Mouse (Mus musculus) frontal cortex, adult 2 months (tissue): ENCODE data around the gene Spred2. TPM values are rescaled to one million over a fixed set of nuclear protein-coding genes. Genes with fewer than 3 reads are reported as not detected.
"Not testable (repeated sequence)": the region's sequence is repeated elsewhere in the genome, so short reads cannot be mapped to it uniquely, and the experiment has no call there.

Source experiments
- DNase-seq, 2 experiments: peaks; one replicate each; pipeline ENCODE4 v3.0.0; 2022; ENCODE audit warnings: low spot score in 1 of 2; ENCODE audit errors: extremely low spot score in 1 of 2
- polyA plus RNA-seq: library from polyadenylated mRNA; depleted of rRNA; stranded (reverse); fragments of >200 nt; gene quantifications from 2 replicates; pipeline ENCODE4 v1.2.3, GENCODE M21; 2012

Spred2 gene
- polyA plus RNA-seq, 1 experiment: 41.5 TPM

GRCm38 (mm10) chr11:20011210-20011978 is 87.2 kb downstream of the Spred2 start:
- no peak for DNase-seq

DNA sequence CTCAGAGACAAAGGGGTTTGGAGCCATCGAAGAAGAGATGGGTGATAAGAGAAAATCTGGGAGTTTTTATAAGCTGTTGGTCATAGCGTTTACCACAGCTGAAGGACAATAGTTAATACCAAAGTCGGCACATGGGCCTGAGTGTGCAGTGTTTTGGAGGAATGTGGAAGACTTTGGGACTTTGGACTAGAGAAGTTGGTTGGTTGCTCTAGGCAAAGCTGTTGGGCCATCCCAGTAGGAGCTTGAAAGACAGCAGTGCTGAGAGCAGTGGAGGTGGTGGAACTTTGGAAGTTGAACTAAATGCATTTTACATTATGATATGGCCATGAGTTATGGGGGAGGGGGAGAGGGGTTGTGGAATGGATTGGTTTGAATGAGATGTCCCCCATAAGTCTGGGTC is 89.2 kb downstream of the Spred2 start:
- DNase-seq: no peak

DNA sequence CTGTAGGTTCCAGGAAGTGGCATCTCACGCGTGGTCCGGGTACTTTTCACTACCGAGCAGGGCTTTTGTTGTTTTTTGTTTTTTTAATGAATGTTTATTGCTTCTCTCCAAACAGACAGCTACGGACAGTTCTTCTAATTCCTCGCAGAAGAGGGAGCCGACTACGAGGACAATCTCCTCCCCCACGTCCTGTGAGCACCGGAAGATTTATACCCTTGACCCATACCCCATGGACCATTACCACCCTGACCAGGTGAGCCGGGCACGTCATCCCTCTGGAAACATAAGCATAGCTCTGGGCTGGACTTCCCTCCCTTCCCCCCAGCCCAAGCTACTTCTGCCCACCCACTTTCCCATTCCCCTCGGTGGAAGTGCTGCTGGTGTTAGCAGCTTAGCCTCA is 93.8 kb downstream of the Spred2 start:
- no peak for DNase-seq

GRCm38 (mm10) chr11:20018905-20019304 is 94.7 kb downstream of the Spred2 start:
- no peak for DNase-seq

DNA sequence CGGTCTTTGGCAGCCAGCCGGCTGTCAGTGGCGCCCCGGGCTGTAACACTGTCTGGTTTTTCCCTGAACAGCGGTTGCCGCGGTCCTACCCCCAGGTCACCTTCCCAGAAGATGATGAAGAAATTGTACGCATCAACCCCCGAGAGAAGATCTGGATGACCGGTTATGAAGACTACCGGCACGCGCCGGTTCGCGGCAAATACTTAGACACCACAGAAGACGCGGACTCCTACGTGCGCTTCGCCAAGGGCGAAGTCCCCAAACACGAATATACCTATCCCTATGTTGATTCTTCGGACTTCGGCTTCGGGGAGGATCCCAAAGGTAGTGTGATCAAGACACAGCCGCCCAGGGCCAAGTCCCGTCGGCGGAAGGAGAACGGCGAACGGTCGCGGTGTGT is 96.5 kb downstream of the Spred2 start:
- no peak for DNase-seq

DNA sequence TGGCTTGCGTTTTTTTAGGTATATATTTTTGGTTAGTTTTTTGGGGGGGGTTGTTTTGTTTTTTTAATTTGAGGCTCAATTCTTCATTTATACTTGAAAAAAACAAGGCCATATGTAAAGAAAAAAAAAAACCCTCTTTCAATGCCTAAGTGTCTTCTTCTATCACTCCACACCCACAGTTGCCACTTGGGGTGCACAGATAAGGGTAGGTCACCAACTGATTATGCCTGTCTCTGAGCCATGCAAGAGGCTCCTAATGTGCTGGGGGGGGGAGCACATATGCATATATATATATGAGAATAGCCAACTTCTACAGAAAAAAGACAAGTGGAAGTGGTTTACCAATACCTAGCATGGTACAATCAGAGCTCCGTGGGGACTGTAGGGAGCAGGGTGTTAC is 98.3 kb downstream of the Spred2 start:
- no peak for DNase-seq

- no peak for DNase-seq
Observed at GRCm38 (mm10) chr11:20022911-20023482, 98.8 kb downstream of the Spred2 start.

GRCm38 (mm10) chr11:20025899-20026298 is 101.7 kb downstream of the Spred2 start:
- no peak for DNase-seq

- DNase-seq: no peak
Observed at GRCm38 (mm10) chr11:20027719-20028118, 103.5 kb downstream of the Spred2 start.

- DNase-seq: no peak
Observed at GRCm38 (mm10) chr11:20028396-20028795, 104.2 kb downstream of the Spred2 start.

- DNase-seq: no peak
Observed at GRCm38 (mm10) chr11:20029014-20029413, 104.8 kb downstream of the Spred2 start.

- not testable (repeated sequence) for DNase-seq
Observed at GRCm38 (mm10) chr11:20030973-20031372, 106.8 kb downstream of the Spred2 start.

- DNase-seq: no peak
Observed at GRCm38 (mm10) chr11:20031536-20031935, 107.4 kb downstream of the Spred2 start.

DNA sequence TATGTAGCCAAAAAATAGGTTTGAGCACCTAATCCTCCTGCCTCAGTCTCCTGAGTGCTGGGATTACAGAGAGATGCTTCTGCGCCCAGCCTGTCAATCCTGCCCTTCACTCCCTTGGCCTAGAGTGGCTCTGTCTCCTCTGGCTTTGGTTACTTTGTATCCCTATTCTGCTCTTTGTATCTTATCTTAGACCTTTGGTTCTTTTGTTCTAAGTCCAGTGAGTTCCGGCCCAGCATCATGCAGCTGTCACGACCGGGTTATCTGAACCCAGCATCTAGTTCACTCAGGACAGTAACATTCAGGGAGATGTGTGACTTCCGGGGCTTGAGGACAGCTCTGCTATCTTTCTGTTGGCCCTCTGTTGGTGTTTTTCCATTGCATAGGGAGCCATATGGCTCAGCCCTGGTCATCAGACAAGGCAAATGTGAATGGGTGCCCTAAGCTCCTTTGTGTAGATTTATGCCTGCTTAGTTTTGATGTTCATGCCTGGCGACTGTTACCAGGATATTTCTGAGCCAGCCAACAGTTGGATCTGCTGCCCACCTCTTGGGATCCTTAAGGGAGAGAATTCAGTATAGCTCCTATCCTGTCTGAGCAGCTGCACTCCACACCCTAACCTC is 109.5 kb downstream of the Spred2 start:
- DNase-seq: no peak

GRCm38 (mm10) chr11:20034337-20034947 is 110.3 kb downstream of the Spred2 start:
- peak in 1 of 2 experiments; percentile 60 for DNase-seq

DNA sequence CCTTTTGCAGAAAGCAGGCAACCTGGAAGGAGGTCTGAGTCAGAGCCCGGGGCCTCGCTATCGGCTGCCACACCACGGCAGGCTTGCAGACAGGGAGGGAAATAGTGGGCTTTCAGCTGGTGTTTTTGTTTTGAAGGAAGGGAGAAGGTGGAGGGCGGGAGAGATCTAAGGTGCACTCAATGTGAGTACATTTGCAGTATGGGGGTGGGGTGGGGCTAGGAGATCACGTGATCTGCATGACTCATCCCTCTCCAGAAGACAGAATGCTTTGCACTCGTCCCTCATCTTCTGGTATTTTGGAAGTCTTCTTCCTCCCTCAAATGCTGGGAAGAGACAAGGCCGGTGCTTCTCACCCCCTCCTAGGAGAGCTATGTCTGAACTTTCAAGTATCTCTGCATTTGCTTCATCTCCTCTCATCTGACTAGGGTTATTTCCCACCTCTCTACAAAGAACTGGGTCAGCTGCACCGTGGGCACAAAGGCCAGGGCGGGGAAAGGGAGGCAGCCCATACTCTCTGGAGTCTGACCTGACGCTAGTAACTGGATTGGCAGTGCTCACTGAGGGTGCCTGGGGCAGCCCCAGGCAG is 111.3 kb downstream of the Spred2 start:
- peak; percentile 74 to 88 for DNase-seq

DNA sequence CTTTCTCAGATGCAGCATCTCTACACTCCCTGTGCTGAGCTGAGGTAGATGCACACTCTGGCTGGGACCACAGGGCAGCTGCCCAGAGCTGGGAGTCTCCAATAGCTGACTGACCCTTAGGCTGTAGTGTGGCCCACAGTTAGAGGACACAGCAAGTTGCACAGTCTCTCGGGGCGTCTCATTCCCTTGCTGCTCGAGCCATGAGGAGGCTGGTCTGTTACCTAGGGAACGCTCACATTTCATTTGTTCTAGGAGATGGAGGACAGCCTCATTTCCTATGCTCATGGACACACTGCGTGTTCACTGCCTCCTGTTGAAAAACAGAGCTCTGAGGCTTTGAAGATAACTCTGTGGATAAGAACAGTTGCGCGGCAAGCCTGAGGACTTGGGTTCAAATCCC is 111.8 kb downstream of the Spred2 start:
- no peak for DNase-seq

- no peak for DNase-seq
Observed at GRCm38 (mm10) chr11:20037739-20038138, 113.6 kb downstream of the Spred2 start.

GRCm38 (mm10) chr11:20038723-20039122 is 114.5 kb downstream of the Spred2 start:
- peak in 1 of 2 experiments; percentile 85 for DNase-seq

GRCm38 (mm10) chr11:20041164-20041920 is 117.2 kb downstream of the Spred2 start:
- DNase-seq: no peak
